Mouse (Mus musculus): Measurements from ENCODE around the gene Tmem56.

GRCm38 (mm10) chr3:121224185-121224584 lies 58.7 kb downstream of the Tmem56 start:
- TF ChIP-seq CTCF (IDR thresholded peaks at IDR 0.05; ENCODE audit: low read depth, low read length) = no peak
- no peak for TF ChIP-seq POLR2A (IDR thresholded peaks at IDR 0.05; ENCODE audit: extremely low read depth, insufficient read depth, low read length)
